Mouse (Mus musculus) liver, embryonic 16.5 days (tissue): ENCODE results near the gene Eid2b. TPM values are rescaled to one million over a fixed set of nuclear protein-coding genes. Genes with fewer than 3 reads are reported as not detected.

Experiments
- ATAC-seq: fragments of 200-750 bp; cut with Nextera tagmentation; 2 replicates; pipeline ENCODE4 v1.8.0; 2017; ENCODE audit warnings: low read depth, mild to moderate bottlenecking, moderate number of reproducible peaks, moderate library complexity
- H3K27ac ChIP-seq: fragments of 300-500 bp; sonication (generic); 2 replicates; pipeline ENCODE4 v1.5.1; 2014; ENCODE audit warnings: mild to moderate bottlenecking, low read length
- H3K27me3 ChIP-seq: fragments of 300-500 bp; sonication (generic); 2 replicates; pipeline ENCODE4 v1.6.1; 2014; ENCODE audit warnings: low read depth, low read length, mixed read lengths; ENCODE audit not compliant: control insufficient read depth, insufficient read depth
- H3K36me3 ChIP-seq: fragments of 300-500 bp; sonication (generic); 2 replicates; pipeline ENCODE4 v1.6.1; 2014; ENCODE audit warnings: mild to moderate bottlenecking; ENCODE audit not compliant: control insufficient read depth, insufficient read depth
- H3K4me1 ChIP-seq: fragments of 300-500 bp; sonication (generic); 2 replicates; pipeline ENCODE4 v1.6.1; 2014; ENCODE audit warnings: low read depth, low read length, mixed read lengths; ENCODE audit not compliant: control insufficient read depth
- H3K4me2 ChIP-seq: fragments of 300-500 bp; sonication (generic); 2 replicates; pipeline ENCODE4 v1.6.1; 2014; ENCODE audit warnings: low read depth, low read length, mixed read lengths
- H3K4me3 ChIP-seq: fragments of 300-500 bp; sonication (generic); 2 replicates; pipeline ENCODE4 v1.5.1; 2014; ENCODE audit warnings: low read depth, mild to moderate bottlenecking, low read length
- H3K9ac ChIP-seq: fragments of 300-500 bp; sonication (generic); 2 replicates; pipeline ENCODE4 v1.6.1; 2014; ENCODE audit warnings: low read depth, low read length
- H3K9me3 ChIP-seq: fragments of 300-500 bp; sonication (generic); replicated peaks from 2 replicates; pipeline ENCODE4 v1.6.1; 2016; ENCODE audit warnings: low read length; ENCODE audit not compliant: control insufficient read depth
- WGBS: fragments of 180-500 bp; shearing (Covaris S2); extraction: QIAGEN DNeasy Blood & Tissue Kit; methylation state at CpG from one replicate; pipeline ENCODE4 v1.1.7; 2014; ENCODE audit not compliant: insufficient replicate concordance; 5-methylcytosine and 5-hydroxymethylcytosine counted together
- polyA plus RNA-seq: library from polyadenylated mRNA; unstranded; fragments of >200 nt; fragmentation: Nextera tagmentation; extraction: Ambion mirVana; gene quantifications from 2 replicates; pipeline ENCODE4 v1.2.1, GENCODE M21; 2015

Gene Eid2b
- polyA plus RNA-seq, 1 experiment from 2014 or later = 1.3 TPM

GRCm38 (mm10) chr7:28290638-28291590, 13.4 kb downstream of the Eid2b start, which contains the start of gene Selenov:
Gene Selenov, minus strand, starts transcription at chr7:28291186.
- Histone ChIP-seq H3K36me3 (no peaks in the 10 kb centered on the region), H3K27me3 (peaks cover 69% of the 10 kb centered on the region), H3K27ac (no peak within 1 kb of the TSS), H3K9me3 (no peaks in the 10 kb centered on the region), H3K4me1 (no peaks in the 10 kb centered on the region), H3K4me3 (no peak within 1 kb of the TSS), H3K4me2 (peak within 1 kb of the TSS; percentile 17), H3K9ac (no peak within 1 kb of the TSS)
- no peak for ATAC-seq
- WGBS = 3% methylated on average over 52 of the region's 52 CpGs

- Histone ChIP-seq H3K27ac (no peak overlapping the region), H3K4me1 (no peaks in the 10 kb centered on the region; the same call in 1 of the 2 replicates), H3K9me3 (no peaks in the 10 kb centered on the region), H3K4me2 (peak overlapping the region; percentile 63), H3K4me3 (peak overlapping the region; percentile 49), H3K27me3 (peaks cover 74% of the 10 kb centered on the region), H3K9ac (no peak overlapping the region), H3K36me3 (no peaks in the 10 kb centered on the region)
- WGBS = 4% methylated on average over 62 of the region's 63 CpGs
- ATAC-seq = peak; percentile 58
Observed at GRCm38 (mm10) chr7:28294481-28294880, 16.9 kb downstream of the Eid2b start.

- no peak overlapping the region for H3K4me2 ChIP-seq
- H3K9me3 ChIP-seq = no peaks in the 10 kb centered on the region
- H3K27ac ChIP-seq = no peak overlapping the region
- H3K9ac ChIP-seq = no peak overlapping the region
- no peak for ATAC-seq
- peaks cover 4% of the 10 kb centered on the region for H3K4me1 ChIP-seq
- H3K4me3 ChIP-seq = no peak overlapping the region
- WGBS = 18% methylated on average over 43 of the region's 43 CpGs
- H3K36me3 ChIP-seq = no peaks in the 10 kb centered on the region
- peaks cover 62% of the 10 kb centered on the region for H3K27me3 ChIP-seq
Observed at GRCm38 (mm10) chr7:28298837-28299625, 21.5 kb downstream of the Eid2b start.

- no peak within 1 kb of the TSS for H3K9ac ChIP-seq
- H3K27ac ChIP-seq = no peak within 1 kb of the TSS
- H3K4me3 ChIP-seq = 0 out of 2 replicates have a peak within 1 kb of the TSS, but pooled peaks have one; percentile 3
- peaks cover 11% of the 10 kb centered on the region for H3K36me3 ChIP-seq
- peak within 1 kb of the TSS; percentile 6 for H3K4me2 ChIP-seq
- ATAC-seq = 0 out of 2 replicates have a peak, but pooled peaks have one; percentile 27
- peaks cover 43% of the 10 kb centered on the region for H3K27me3 ChIP-seq
- H3K9me3 ChIP-seq = no peaks in the 10 kb centered on the region
- peaks cover 4% of the 10 kb centered on the region for H3K4me1 ChIP-seq
- WGBS = 3% methylated on average over 30 of the region's 30 CpGs
Observed at GRCm38 (mm10) chr7:28301616-28302433, 24.3 kb downstream of the Eid2b start, which contains the start of gene Dll3. Gene Dll3, minus strand, starts transcription at chr7:28302238.

- Histone ChIP-seq H3K9ac (no peak overlapping the region), H3K4me3 (no peak overlapping the region), H3K4me2 (no peak overlapping the region), H3K27ac (no peak overlapping the region), H3K4me1 (peaks cover 5% of the 10 kb centered on the region), H3K36me3 (peaks cover 30% of the 10 kb centered on the region), H3K9me3 (no peaks in the 10 kb centered on the region), H3K27me3 (peaks cover 21% of the 10 kb centered on the region)
- 75% methylated on average over 10 of the region's 10 CpGs for WGBS
- no peak for ATAC-seq
Observed at GRCm38 (mm10) chr7:28305641-28306040, 28.1 kb downstream of the Eid2b start.

- Histone ChIP-seq H3K36me3 (peaks cover 30% of the 10 kb centered on the region), H3K9me3 (no peaks in the 10 kb centered on the region), H3K9ac (no peak overlapping the region), H3K4me3 (no peak overlapping the region), H3K27ac (no peak overlapping the region), H3K4me1 (peaks cover 10% of the 10 kb centered on the region), H3K27me3 (peaks cover 15% of the 10 kb centered on the region), H3K4me2 (no peak overlapping the region)
- WGBS = 87% methylated on average over 8 of the region's 8 CpGs
- no peak for ATAC-seq
Observed at GRCm38 (mm10) chr7:28306216-28306615, 28.7 kb downstream of the Eid2b start.

GRCm38 (mm10) chr7:28309737-28310136, 32.2 kb downstream of the Eid2b start:
- H3K9ac ChIP-seq = no peak overlapping the region
- H3K4me2 ChIP-seq = no peak overlapping the region
- no peak for ATAC-seq
- H3K36me3 ChIP-seq = peaks cover 31% of the 10 kb centered on the region
- H3K9me3 ChIP-seq = no peaks in the 10 kb centered on the region
- H3K4me3 ChIP-seq = no peak overlapping the region
- no peak overlapping the region for H3K27ac ChIP-seq
- 68% methylated on average over 9 of the region's 9 CpGs for WGBS
- peaks cover 18% of the 10 kb centered on the region for H3K4me1 ChIP-seq
- no peaks in the 10 kb centered on the region for H3K27me3 ChIP-seq

- Histone ChIP-seq H3K27ac (peak overlapping the region; percentile 63; the same call in 1 of the 2 replicates), H3K4me1 (peaks cover 18% of the 10 kb centered on the region), H3K36me3 (peaks cover 41% of the 10 kb centered on the region), H3K9me3 (no peaks in the 10 kb centered on the region), H3K4me2 (peak overlapping the region; percentile 90), H3K27me3 (no peaks in the 10 kb centered on the region), H3K4me3 (peak overlapping the region; percentile 98), H3K9ac (peak overlapping the region; percentile 92)
- peak; percentile 23 for ATAC-seq
- WGBS = 3% methylated on average over 32 of the region's 35 CpGs
Observed at GRCm38 (mm10) chr7:28311151-28311925, 33.8 kb downstream of the Eid2b start.
